Mouse (Mus musculus) ES-Bruce4 (cell line): ENCODE measurements at regions not wholly inside any gene's neighbourhood (a gene's known extent, or its start where the extent isn't known, plus 50 kb on each side); places are given as distances from the start of the nearest gene placed in this dataset.

Experiments used
- CTCF ChIP-seq: IDR thresholded peaks from one replicate; pipeline ENCODE4 v1.8.1; 2011; ENCODE audit warnings: low read depth, low read length
- POLR2A ChIP-seq: IDR thresholded peaks from one replicate; pipeline ENCODE4 v1.8.1; 2011; ENCODE audit warnings: low read length; ENCODE audit not compliant: insufficient read depth

- TF ChIP-seq CTCF (no peak), POLR2A (no peak)
Observed at GRCm38 (mm10) chr8:96290740-96291139, 402.4 kb upstream of the Got2 start.
